9 mouse cellular contexts compared by ENCODE assay signal in the genomic region with DNA sequence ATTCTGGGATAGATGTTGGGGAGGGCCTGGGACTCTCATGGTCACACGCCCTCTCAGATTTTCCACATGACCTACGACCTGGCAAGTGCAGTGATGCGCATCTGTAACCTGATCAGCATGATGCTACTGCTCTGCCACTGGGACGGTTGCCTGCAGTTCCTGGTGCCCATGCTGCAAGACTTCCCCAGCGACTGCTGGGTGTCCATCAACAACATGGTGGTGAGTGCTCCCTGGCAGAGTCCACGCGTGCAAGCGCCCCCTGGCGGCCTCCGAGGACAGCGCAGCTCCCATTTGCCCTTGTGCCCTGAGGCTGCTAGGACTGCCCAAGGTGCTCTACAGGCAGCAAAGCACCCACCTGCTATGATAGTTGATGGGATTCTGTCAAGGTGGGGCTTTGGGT. TPM values are rescaled to one million over a fixed set of nuclear protein-coding genes. Genes with fewer than 3 reads are reported as not detected.
DNase-seq lines count a peak whose midpoint lies in the region; ATAC-seq lines count a peak whose summit lies in the region.
"Had no signal": no experiment of that assay in that cellular context is flagged by ENCODE, and none has a peak within 500 bp of the region (broad histone marks: within the 10 kb centered on the region; RNA-seq: fewer than 3 reads in every experiment).

No protein-coding gene starts in this region.

- WGBS in intestine, embryonic 14.5 days = 42% methylated on average over 11 of the region's 11 CpGs
- WGBS in intestine, embryonic 16.5 days = 32% methylated on average over 11 of the region's 11 CpGs
- WGBS in embryonic facial prominence, embryonic 10.5 days = 26% methylated on average over 11 of the region's 11 CpGs

- no peak overlapping the region for H3K4me2 ChIP-seq in intestine, embryonic 14.5 days (ENCODE audit: low read length)
- H3K4me2 ChIP-seq in intestine, embryonic 16.5 days (ENCODE audit: low read depth, low read length) = no peak overlapping the region

- ATAC-seq in intestine, embryonic 14.5 days (replicated peaks; ENCODE audit: low FRiP score, low TSS enrichment, low read depth) = no peak
- ATAC-seq in intestine, embryonic 16.5 days = no peak

- no peaks in the 10 kb centered on the region for H3K27me3 ChIP-seq in intestine, embryonic 14.5 days (replicated peaks; ENCODE audit: control insufficient read depth, insufficient read depth, low read length)
- H3K27me3 ChIP-seq in intestine, embryonic 16.5 days (replicated peaks; ENCODE audit: control insufficient read depth, insufficient read depth, low read length) = no peaks in the 10 kb centered on the region
- no peaks in the 10 kb centered on the region for H3K27me3 ChIP-seq in embryonic facial prominence, embryonic 10.5 days (replicated peaks; ENCODE audit: low read depth, poor library complexity, severe bottlenecking)

- H3K9me3 ChIP-seq in intestine, embryonic 14.5 days (ENCODE audit: control insufficient read depth, low read length) = no peaks in the 10 kb centered on the region
- no peaks in the 10 kb centered on the region for H3K9me3 ChIP-seq in intestine, embryonic 16.5 days (ENCODE audit: control insufficient read depth, low read length)
- no peaks in the 10 kb centered on the region for H3K9me3 ChIP-seq in embryonic facial prominence, embryonic 10.5 days

- H3K9ac ChIP-seq in intestine, embryonic 14.5 days (ENCODE audit: low read length) = no peak overlapping the region
- H3K9ac ChIP-seq in intestine, embryonic 16.5 days (ENCODE audit: low read depth, low read length) = no peak overlapping the region

- H3K4me3 ChIP-seq in intestine, embryonic 14.5 days (ENCODE audit: low read depth, low read length) = no peak overlapping the region
- no peak overlapping the region for H3K4me3 ChIP-seq in intestine, embryonic 16.5 days (ENCODE audit: low read length)
- H3K4me3 ChIP-seq in embryonic facial prominence, embryonic 10.5 days = no peak overlapping the region

- no peak overlapping the region for H3K27ac ChIP-seq in intestine, embryonic 14.5 days (ENCODE audit: low read depth)
- no peak overlapping the region for H3K27ac ChIP-seq in intestine, embryonic 16.5 days (ENCODE audit: low read length)
- no peak overlapping the region for H3K27ac ChIP-seq in embryonic facial prominence, embryonic 10.5 days (replicated peaks)

- peak; percentile 66 for DNase-seq in intestine, embryonic 14.5 days (ENCODE audit: low spot score)
- peak; percentile 74 for DNase-seq in MN1 (ENCODE audit: low spot score)
- DNase-seq in embryonic facial prominence, embryonic 10.5 days (ENCODE audit: low spot score) = peak; percentile 62
- peak; percentile 79 to 85 for DNase-seq in kidney, postnatal 4 days
- DNase-seq in naive thymus-derived CD4-positive, alpha-beta T cell, adult 2 months (ENCODE audit: low read depth) = peak; percentile 61
- no peak for DNase-seq in urinary bladder, postnatal 10 days (ENCODE audit: low spot score)
- no peak for DNase-seq in right cerebral cortex, postnatal 4 days

- no peaks in the 10 kb centered on the region for H3K4me1 ChIP-seq in intestine, embryonic 14.5 days (replicated peaks; ENCODE audit: control insufficient read depth, insufficient read depth, low read length)
- no peaks in the 10 kb centered on the region for H3K4me1 ChIP-seq in intestine, embryonic 16.5 days (ENCODE audit: control insufficient read depth, insufficient read depth, low read length)
- H3K4me1 ChIP-seq in embryonic facial prominence, embryonic 10.5 days = 0 out of 2 replicates have a peak, but pooled peaks cover 3% of the 10 kb centered on the region

- no peaks in the 10 kb centered on the region for H3K36me3 ChIP-seq in intestine, embryonic 14.5 days (ENCODE audit: control insufficient read depth, insufficient read depth, low read length)
- no peaks in the 10 kb centered on the region for H3K36me3 ChIP-seq in intestine, embryonic 16.5 days (ENCODE audit: control insufficient read depth, insufficient read depth, low read length)
- no peaks in the 10 kb centered on the region for H3K36me3 ChIP-seq in embryonic facial prominence, embryonic 10.5 days (replicated peaks)

RNA-seq across cellular contexts. Expression of gene Hcn2, which starts 9.7 kb away (rescaled TPM):
- 0.09 and 0.12 TPM in 2 replicates for polyA plus RNA-seq in intestine, embryonic 14.5 days (2014; fragmentation: Nextera tagmentation; extraction: Ambion mirVana)
- 0.04 TPM in 1 of 2 replicates, not detected in the other for polyA plus RNA-seq in intestine, embryonic 16.5 days (2015; fragmentation: Nextera tagmentation; extraction: Ambion mirVana)
- 0.04 TPM in 1 of 2 replicates, not detected in the other for polyA plus RNA-seq in embryonic facial prominence, embryonic 10.5 days (2016; fragmentation: Nextera tagmentation; extraction: Ambion mirVana)
- polyA plus RNA-seq: lung, embryonic 16.5 days had no signal

RNA-seq across cellular contexts. Expression of gene Polrmt, which starts 20.3 kb away (rescaled TPM):
- polyA plus RNA-seq in intestine, embryonic 14.5 days (2014; fragmentation: Nextera tagmentation; extraction: Ambion mirVana) = 37.9 and 40.1 TPM in 2 replicates
- 38.8 and 40.5 TPM in 2 replicates for polyA plus RNA-seq in intestine, embryonic 16.5 days (2015; fragmentation: Nextera tagmentation; extraction: Ambion mirVana)
- 52.8 and 54.3 TPM in 2 replicates for polyA plus RNA-seq in embryonic facial prominence, embryonic 10.5 days (2016; fragmentation: Nextera tagmentation; extraction: Ambion mirVana)

RNA-seq across cellular contexts. Expression of gene Bsg, which starts 21.8 kb away (rescaled TPM):
- polyA plus RNA-seq in intestine, embryonic 14.5 days (2014; fragmentation: Nextera tagmentation; extraction: Ambion mirVana) = 895 and 900 TPM in 2 replicates
- polyA plus RNA-seq in intestine, embryonic 16.5 days (2015; fragmentation: Nextera tagmentation; extraction: Ambion mirVana) = 1,158 and 1,189 TPM in 2 replicates
- polyA plus RNA-seq in embryonic facial prominence, embryonic 10.5 days (2016; fragmentation: Nextera tagmentation; extraction: Ambion mirVana) = 591 and 608 TPM in 2 replicates

RNA-seq across cellular contexts. Expression of gene Fgf22, which starts 28.8 kb away (rescaled TPM):
- polyA plus RNA-seq in intestine, embryonic 14.5 days (2014; fragmentation: Nextera tagmentation; extraction: Ambion mirVana) = 0.26 and 0.42 TPM in 2 replicates
- polyA plus RNA-seq in intestine, embryonic 16.5 days (2015; fragmentation: Nextera tagmentation; extraction: Ambion mirVana) = 0.26 TPM in 1 of 2 replicates, not detected in the other
- polyA plus RNA-seq in embryonic facial prominence, embryonic 10.5 days (2016; fragmentation: Nextera tagmentation; extraction: Ambion mirVana) = 0.46 TPM in 1 of 2 replicates, not detected in the other

RNA-seq across cellular contexts. Expression of gene Gzmm, which starts 37.3 kb away (rescaled TPM):
- polyA plus RNA-seq in intestine, embryonic 14.5 days (2014; fragmentation: Nextera tagmentation; extraction: Ambion mirVana) = 0.78 and 1.2 TPM in 2 replicates
- polyA plus RNA-seq in intestine, embryonic 16.5 days (2015; fragmentation: Nextera tagmentation; extraction: Ambion mirVana) = 0.21 and 0.56 TPM in 2 replicates
- 0.88 and 1.5 TPM in 2 replicates for polyA plus RNA-seq in embryonic facial prominence, embryonic 10.5 days (2016; fragmentation: Nextera tagmentation; extraction: Ambion mirVana)

Comparison
In these comparisons a context has a peak if more than half of its experiments do, and no peak if none do; other contexts are left out.
1. DNase-seq: peak in intestine, embryonic 14.5 days (single experiment), MN1 (single experiment), embryonic facial prominence, embryonic 10.5 days (single experiment), kidney, postnatal 4 days (2 of 2) and naive thymus-derived CD4-positive, alpha-beta T cell, adult 2 months (single experiment); none in urinary bladder, postnatal 10 days (single experiment) and right cerebral cortex, postnatal 4 days (single experiment).